Mouse (Mus musculus) embryonic fibroblast, embryonic 13.5 days (primary cell): ENCODE data around the gene Ubxn7.

Source experiments
- CTCF ChIP-seq: IDR thresholded peaks from 2 replicates; pipeline ENCODE4 v1.5.1; 2011; ENCODE audit warnings: mild to moderate bottlenecking, control low read depth, low read length, moderate library complexity, borderline replicate concordance; ENCODE audit not compliant: insufficient read depth
- POLR2A ChIP-seq: IDR thresholded peaks from 2 replicates; pipeline ENCODE4 v1.6.1; 2011; ENCODE audit warnings: low read depth, mild to moderate bottlenecking, control low read depth, low read length, moderate library complexity

GRCm38 (mm10) chr16:32386826-32387225 lies 54.8 kb downstream of the Ubxn7 start:
- TF ChIP-seq CTCF (no peak), POLR2A (no peak)
